Mouse (Mus musculus) lung, adult 2 months (tissue): ENCODE results near the gene Hmga2. TPM values are rescaled to one million over a fixed set of nuclear protein-coding genes. Genes with fewer than 3 reads are reported as not detected.
A peak's percentile ranks its signal among the peaks of the same experiment; 100 is the strongest.

Experiments
- DNase-seq: peaks from one replicate; pipeline ENCODE4 v3.0.0; 2022
- H3K4me1 ChIP-seq: fragments of 200-500 bp; 2 replicates; pipeline ENCODE4 v1.6.1; 2011; ENCODE audit warnings: low read length; ENCODE audit not compliant: control insufficient read depth, insufficient read depth
- H3K4me3 ChIP-seq: fragments of 200-500 bp; replicated peaks from 2 replicates; pipeline ENCODE3; 2011; ENCODE audit warnings: low read depth, mild to moderate bottlenecking, control low read depth, low read length; ENCODE audit errors: extremely low read depth
- CTCF ChIP-seq: fragments of 200-500 bp; IDR thresholded peaks from 2 replicates; pipeline ENCODE4 v1.5.1; 2011; ENCODE audit warnings: mild to moderate bottlenecking, low read length, control low read depth; ENCODE audit not compliant: insufficient read depth
- POLR2A ChIP-seq: fragments of 200-500 bp; IDR thresholded peaks from 2 replicates; pipeline ENCODE4 v1.6.1; 2011; ENCODE audit warnings: low read depth, mild to moderate bottlenecking, control low read depth, low read length, borderline replicate concordance; ENCODE audit errors: extremely low read depth
- WGBS: fragments of 180-500 bp; shearing (Covaris S2); methylation state at CpG from one replicate; pipeline ENCODE4 v1.1.7; 2018; 5-methylcytosine and 5-hydroxymethylcytosine counted together
- polyA plus RNA-seq: library from polyadenylated mRNA; depleted of rRNA; stranded (reverse); fragments of >200 nt; gene quantifications from 2 replicates; pipeline ENCODE4 v1.2.3, GENCODE M21; 2012

Hmga2 gene
- polyA plus RNA-seq, 1 experiment = not detected

DNA sequence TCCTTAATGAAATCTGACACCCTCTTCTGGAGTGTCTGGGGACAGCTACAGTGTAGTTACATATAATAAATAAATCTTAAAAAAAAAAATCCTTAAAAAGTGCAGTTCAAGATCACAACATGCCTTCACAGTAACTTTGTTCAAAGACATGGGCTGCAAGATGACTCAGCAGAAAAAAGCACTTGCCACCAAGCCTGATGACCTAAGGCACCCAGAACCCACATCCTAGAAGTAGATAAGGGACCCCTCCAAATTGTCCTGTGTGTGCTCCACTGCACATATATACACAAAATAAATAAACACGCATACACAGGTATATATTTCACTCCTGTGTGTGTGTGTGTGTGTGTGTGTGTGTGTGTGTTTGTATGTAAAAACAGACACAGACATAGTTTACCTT, 18.4 kb upstream of the Hmga2 start:
- TF ChIP-seq POLR2A = no peak
- TF ChIP-seq CTCF = no peak
- no peak for DNase-seq
- Histone ChIP-seq H3K4me3 (no peak overlapping the region), H3K4me1 (no peaks in the 10 kb centered on the region)
- WGBS = 94% methylated on average over 1 of the region's 1 CpGs

DNA sequence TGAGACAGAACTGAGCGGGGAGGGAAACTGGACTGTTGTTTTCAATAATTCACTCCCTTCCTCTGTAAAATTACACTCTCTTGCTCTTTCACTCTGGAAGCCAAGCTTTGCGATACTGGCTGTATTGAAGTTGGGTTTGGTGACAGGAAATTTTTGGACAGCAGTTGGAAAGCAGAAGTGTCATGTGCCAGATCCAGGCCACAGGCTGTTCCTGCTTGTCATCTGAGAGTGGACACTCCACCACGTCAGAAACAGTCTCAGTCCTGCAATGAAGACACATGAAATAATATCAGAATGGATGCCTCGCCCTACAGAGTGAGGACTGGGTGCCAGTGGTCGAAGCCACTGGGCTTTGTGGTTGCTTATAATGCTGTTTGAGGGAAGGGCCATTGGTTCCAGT, 15.2 kb upstream of the Hmga2 start:
- WGBS = 77% methylated on average over 5 of the region's 5 CpGs
- TF ChIP-seq CTCF = no peak
- TF ChIP-seq POLR2A = no peak

DNA sequence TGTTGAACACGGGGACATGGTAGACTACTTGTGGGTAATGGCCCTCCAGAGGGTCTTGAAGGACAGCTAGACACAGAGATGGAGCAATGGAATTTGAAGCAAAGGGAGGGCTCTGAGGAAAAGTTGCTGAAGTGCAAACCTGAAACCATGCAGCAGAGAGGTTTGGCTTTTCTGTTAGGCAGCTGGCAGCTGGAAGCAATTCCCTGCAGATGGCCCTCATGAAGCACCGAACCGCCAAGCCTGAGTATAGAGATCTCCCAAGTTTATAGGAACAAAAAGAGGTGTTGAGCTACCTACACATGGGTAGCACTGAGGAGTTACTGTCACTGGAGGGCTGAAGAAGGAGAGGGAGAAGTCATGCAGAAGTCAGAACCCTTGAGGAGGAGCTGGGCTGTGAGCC, 13.3 kb upstream of the Hmga2 start:
- no peak for TF ChIP-seq CTCF
- no peak for TF ChIP-seq POLR2A
- DNase-seq = no peak
- WGBS = 88% methylated on average over 3 of the region's 3 CpGs
- Histone ChIP-seq H3K4me1 (no peaks in the 10 kb centered on the region), H3K4me3 (no peak overlapping the region)

More for the DNA sequence above, 15.2 kb upstream of the Hmga2 start:
- no peak for DNase-seq
- no peaks in the 10 kb centered on the region for H3K4me1 ChIP-seq
- H3K4me3 ChIP-seq = no peak overlapping the region

DNA sequence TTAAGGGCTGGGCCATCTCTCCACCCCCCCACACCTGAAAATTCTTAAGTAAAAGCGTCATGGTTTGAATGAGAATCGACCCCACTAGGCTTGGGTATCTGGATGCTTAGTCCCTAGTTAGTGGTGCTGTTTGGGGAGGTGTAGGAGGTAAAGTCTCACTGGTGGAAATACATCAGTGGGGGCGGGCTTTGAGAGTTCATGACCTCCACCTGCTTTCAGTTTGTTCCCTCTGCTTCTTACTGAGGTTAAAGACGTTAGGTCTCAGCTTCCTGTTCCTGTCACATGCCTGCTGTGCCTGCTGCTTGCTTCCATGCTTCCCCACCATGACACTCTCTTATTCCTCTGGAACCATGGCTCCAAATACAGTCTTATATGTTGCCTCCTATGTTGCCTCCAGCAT, 12.3 kb upstream of the Hmga2 start:
- TF ChIP-seq POLR2A = no peak
- TF ChIP-seq CTCF = no peak
- 73% methylated on average over 4 of the region's 4 CpGs for WGBS
- H3K4me1 ChIP-seq = no peaks in the 10 kb centered on the region
- no peak overlapping the region for H3K4me3 ChIP-seq
- no peak for DNase-seq

DNA sequence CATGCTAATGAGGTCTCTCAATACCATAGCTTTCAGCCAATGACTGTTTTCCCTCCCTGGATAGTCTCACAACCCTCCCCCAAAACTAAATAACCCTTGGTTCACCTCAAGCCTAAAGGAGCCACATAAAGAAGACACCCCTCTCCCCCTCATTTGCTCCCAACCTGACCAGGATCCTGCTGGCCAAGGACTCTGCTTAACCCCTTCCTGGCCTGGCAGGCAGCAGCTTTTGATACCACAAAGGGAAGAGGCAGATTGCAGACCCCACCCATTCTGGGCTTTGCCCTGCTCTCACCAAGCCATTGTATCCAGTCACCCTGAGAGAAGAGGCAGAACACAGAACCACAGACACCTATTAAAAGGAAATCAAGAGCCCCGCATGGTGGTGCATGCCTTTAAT, 11.6 kb upstream of the Hmga2 start:
- no peak for TF ChIP-seq CTCF
- no peak for TF ChIP-seq POLR2A
- Histone ChIP-seq H3K4me1 (no peaks in the 10 kb centered on the region), H3K4me3 (no peak overlapping the region)
- WGBS = 100% methylated on average over 1 of the region's 1 CpGs
- no peak for DNase-seq

- Histone ChIP-seq H3K4me1 (no peaks in the 10 kb centered on the region), H3K4me3 (no peak overlapping the region)
- no peak for DNase-seq
- WGBS = 58% methylated on average over 1 of the region's 1 CpGs
- TF ChIP-seq POLR2A = no peak
- no peak for TF ChIP-seq CTCF
Observed at GRCm38 (mm10) chr10:120485461-120485860, 9.2 kb upstream of the Hmga2 start.

DNA sequence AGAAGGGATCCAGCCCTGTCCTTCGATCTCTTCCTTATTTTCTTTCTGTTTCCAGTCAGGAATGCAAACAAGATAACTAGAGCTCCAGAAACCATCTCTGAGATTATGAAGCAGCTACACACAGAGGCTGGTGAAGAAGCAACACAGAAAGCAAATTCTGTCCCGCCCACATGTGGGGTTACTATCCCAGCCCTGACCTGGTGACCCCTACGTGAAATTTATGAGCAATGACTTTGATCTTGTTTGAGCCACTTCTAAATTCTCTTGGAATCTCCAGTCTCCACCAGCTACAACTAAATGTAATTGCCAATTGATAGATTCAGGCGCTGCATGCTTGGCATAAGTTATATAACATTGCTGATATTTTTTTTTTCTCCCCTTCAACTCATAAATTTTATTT, 7.9 kb upstream of the Hmga2 start:
- H3K4me1 ChIP-seq = no peaks in the 10 kb centered on the region
- TF ChIP-seq POLR2A (no peak), CTCF (no peak)
- H3K4me3 ChIP-seq = no peak overlapping the region
- no peak for DNase-seq
- 66% methylated on average over 4 of the region's 4 CpGs for WGBS

GRCm38 (mm10) chr10:120478164-120478563, 1.9 kb upstream of the Hmga2 start:
- 3% methylated on average over 16 of the region's 16 CpGs for WGBS
- Histone ChIP-seq H3K4me1 (peaks cover 7% of the 10 kb centered on the region), H3K4me3 (no peak overlapping the region)
- TF ChIP-seq POLR2A (no peak), CTCF (no peak)
- peak; percentile 4 for DNase-seq

DNA sequence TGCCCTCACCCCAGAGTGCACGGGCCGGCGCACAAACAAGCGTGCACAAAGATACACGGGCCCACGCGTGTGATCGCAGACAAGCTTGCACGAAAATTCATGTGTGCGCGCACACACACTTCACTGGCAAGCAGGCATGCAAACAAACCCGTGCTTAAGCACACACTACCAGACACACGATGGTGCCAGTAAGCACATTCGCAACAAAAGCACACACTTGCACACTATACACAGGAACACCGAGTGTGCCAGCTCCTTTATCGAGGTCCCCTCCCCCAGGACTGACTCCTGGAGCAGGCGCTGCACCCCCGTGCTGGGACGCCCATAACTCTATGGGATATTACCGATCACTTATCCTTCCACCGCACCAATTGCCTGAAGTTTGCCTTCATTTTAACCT, 1.2 kb upstream of the Hmga2 start:
- DNase-seq = peak; percentile 7

GRCm38 (mm10) chr10:120476516-120477336, 457 bp upstream of the Hmga2 start:
- Histone ChIP-seq H3K4me1 (peaks cover 7% of the 10 kb centered on the region), H3K4me3 (peak overlapping the region; percentile 19)
- peak; percentile 11 for DNase-seq
- under 1% methylated on average over 51 of the region's 52 CpGs for WGBS
- no peak for TF ChIP-seq CTCF
- no peak for TF ChIP-seq POLR2A

More for the DNA sequence above, 1.2 kb upstream of the Hmga2 start:
- Histone ChIP-seq H3K4me3 (no peak overlapping the region), H3K4me1 (peaks cover 7% of the 10 kb centered on the region)
- TF ChIP-seq POLR2A (no peak), CTCF (no peak)
- 2% methylated on average over 21 of the region's 21 CpGs for WGBS
